Mouse (Mus musculus) kidney, embryonic 15.5 days (tissue): Measurements from ENCODE around the gene Vps26c. TPM values are rescaled to one million over a fixed set of nuclear protein-coding genes. Genes with fewer than 3 reads are reported as not detected.

Experiments
- ATAC-seq: fragments of 200-750 bp; cut with Nextera tagmentation; replicated peaks from 2 replicates; pipeline ENCODE4 v1.8.0; 2017; ENCODE audit warnings: moderate TSS enrichment; ENCODE audit not compliant: low FRiP score
- H3K27ac ChIP-seq: fragments of 300-500 bp; sonication (generic); 2 replicates; pipeline ENCODE4 v1.5.1; 2015; ENCODE audit warnings: mild to moderate bottlenecking, inconsistent platforms
- H3K27me3 ChIP-seq: fragments of 300-500 bp; sonication (generic); 2 replicates; pipeline ENCODE4 v1.6.1; 2015; ENCODE audit warnings: inconsistent platforms
- H3K36me3 ChIP-seq: fragments of 300-500 bp; sonication (generic); 2 replicates; pipeline ENCODE4 v1.6.1; 2015; ENCODE audit warnings: inconsistent platforms
- H3K4me1 ChIP-seq: fragments of 300-500 bp; sonication (generic); 2 replicates; pipeline ENCODE4 v1.6.1; 2015; ENCODE audit warnings: inconsistent platforms
- H3K4me2 ChIP-seq: fragments of 300-500 bp; sonication (generic); 2 replicates; pipeline ENCODE4 v1.6.1; 2015; ENCODE audit warnings: moderate library complexity, mild to moderate bottlenecking, inconsistent platforms
- H3K4me3 ChIP-seq: fragments of 300-500 bp; sonication (generic); replicated peaks from 2 replicates; pipeline ENCODE4 v1.5.1; 2015; ENCODE audit warnings: mild to moderate bottlenecking, inconsistent platforms
- H3K9ac ChIP-seq: fragments of 300-500 bp; sonication (generic); 2 replicates; pipeline ENCODE4 v1.6.1; 2015; ENCODE audit warnings: mild to moderate bottlenecking, inconsistent platforms
- H3K9me3 ChIP-seq: fragments of 300-500 bp; sonication (generic); replicated peaks from 2 replicates; pipeline ENCODE4 v1.6.1; 2016; ENCODE audit warnings: inconsistent platforms
- WGBS: fragments of 180-500 bp; shearing (Covaris S2); methylation state at CpG from one replicate; pipeline ENCODE4 v1.1.7; 2015; ENCODE audit warnings: mixed read lengths; 5-methylcytosine and 5-hydroxymethylcytosine counted together
- polyA plus RNA-seq: library from polyadenylated mRNA; unstranded; fragments of >200 nt; fragmentation: Nextera tagmentation; extraction: Ambion mirVana; gene quantifications from 2 replicates; pipeline ENCODE4 v1.2.1, GENCODE M21; 2015

The Vps26c gene
- polyA plus RNA-seq: 56.4 and 59.3 TPM in 2 replicates

- Histone ChIP-seq H3K27ac (peak within 1 kb of the TSS; percentile 97), H3K27me3 (no peaks in the 10 kb centered on the region), H3K4me1 (peaks cover 29% of the 10 kb centered on the region), H3K4me2 (peak within 1 kb of the TSS; percentile 67), H3K4me3 (peak within 1 kb of the TSS; percentile 81), H3K9me3 (no peaks in the 10 kb centered on the region), H3K36me3 (no peaks in the 10 kb centered on the region), H3K9ac (peak within 1 kb of the TSS; percentile 68)
- peak; percentile 92 for ATAC-seq
- WGBS: under 1% methylated on average over 85 of the region's 93 CpGs
These were observed at the start of gene Vps26c for GRCm38 (mm10) chr16:94526344-94527151. Vps26c (minus strand) TSS chr16:94526830.

GRCm38 (mm10) chr16:94575757-94576156 is 49.1 kb upstream of the Vps26c start:
- no peaks in the 10 kb centered on the region for H3K27me3 ChIP-seq
- peak overlapping the region; percentile 10; the same call in 1 of the 2 replicates for H3K27ac ChIP-seq
- peak; percentile 55 for ATAC-seq
- H3K4me3 ChIP-seq: no peak overlapping the region
- peaks cover 65% of the 10 kb centered on the region for H3K4me1 ChIP-seq
- no peak overlapping the region for H3K4me2 ChIP-seq
- WGBS: 40% methylated on average over 5 of the region's 5 CpGs
- H3K36me3 ChIP-seq: no peaks in the 10 kb centered on the region
- H3K9me3 ChIP-seq: no peaks in the 10 kb centered on the region
- H3K9ac ChIP-seq: no peak overlapping the region

GRCm38 (mm10) chr16:94574718-94575094 is 48.1 kb upstream of the Vps26c start:
- H3K27ac ChIP-seq: 0 out of 2 replicates have a peak overlapping the region, but pooled peaks have one; percentile 18
- no peak overlapping the region for H3K4me2 ChIP-seq
- no peak for ATAC-seq
- H3K4me1 ChIP-seq: peaks cover 58% of the 10 kb centered on the region
- H3K36me3 ChIP-seq: no peaks in the 10 kb centered on the region
- H3K9me3 ChIP-seq: no peaks in the 10 kb centered on the region
- no peaks in the 10 kb centered on the region for H3K27me3 ChIP-seq
- H3K4me3 ChIP-seq: no peak overlapping the region
- no peak overlapping the region for H3K9ac ChIP-seq

- Histone ChIP-seq H3K36me3 (no peaks in the 10 kb centered on the region), H3K4me3 (no peak overlapping the region), H3K4me1 (peaks cover 54% of the 10 kb centered on the region), H3K9ac (no peak overlapping the region), H3K9me3 (no peaks in the 10 kb centered on the region), H3K4me2 (no peak overlapping the region), H3K27me3 (no peaks in the 10 kb centered on the region), H3K27ac (0 out of 2 replicates have a peak overlapping the region, but pooled peaks have one; percentile 18)
- no peak for ATAC-seq
- WGBS: 83% methylated on average over 3 of the region's 3 CpGs
These were observed 47.5 kb upstream of the Vps26c start for GRCm38 (mm10) chr16:94574025-94574717.

GRCm38 (mm10) chr16:94572422-94572821 is 45.8 kb upstream of the Vps26c start:
- Histone ChIP-seq H3K36me3 (no peaks in the 10 kb centered on the region), H3K27me3 (no peaks in the 10 kb centered on the region), H3K4me1 (peaks cover 54% of the 10 kb centered on the region), H3K4me3 (0 out of 2 replicates have a peak overlapping the region, but pooled peaks have one; percentile 17), H3K4me2 (peak overlapping the region; percentile 47), H3K9me3 (no peaks in the 10 kb centered on the region), H3K27ac (no peak overlapping the region), H3K9ac (peak overlapping the region; percentile 23; the same call in 1 of the 2 replicates)
- WGBS: 37% methylated on average over 2 of the region's 2 CpGs
- no peak for ATAC-seq

- peak overlapping the region; percentile 100 for H3K9ac ChIP-seq
- H3K4me2 ChIP-seq: peak overlapping the region; percentile 70
- H3K4me1 ChIP-seq: peaks cover 49% of the 10 kb centered on the region
- no peaks in the 10 kb centered on the region for H3K36me3 ChIP-seq
- peak overlapping the region; percentile 100 for H3K27ac ChIP-seq
- 23% methylated on average over 10 of the region's 10 CpGs for WGBS
- H3K9me3 ChIP-seq: no peaks in the 10 kb centered on the region
- peak overlapping the region; percentile 95 for H3K4me3 ChIP-seq
- no peaks in the 10 kb centered on the region for H3K27me3 ChIP-seq
- ATAC-seq: no peak
These were observed 44.7 kb upstream of the Vps26c start for GRCm38 (mm10) chr16:94571111-94571993.

GRCm38 (mm10) chr16:94570361-94571041 is 43.9 kb upstream of the Vps26c start:
- no peaks in the 10 kb centered on the region for H3K9me3 ChIP-seq
- peak overlapping the region; percentile 100 for H3K27ac ChIP-seq
- H3K9ac ChIP-seq: peak overlapping the region; percentile 100
- H3K4me3 ChIP-seq: peak overlapping the region; percentile 95
- H3K36me3 ChIP-seq: no peaks in the 10 kb centered on the region
- no peaks in the 10 kb centered on the region for H3K27me3 ChIP-seq
- ATAC-seq: peak; percentile 31; the same call in 1 of the 2 replicates
- peak overlapping the region; percentile 70 for H3K4me2 ChIP-seq
- WGBS: under 1% methylated on average over 46 of the region's 88 CpGs
- H3K4me1 ChIP-seq: peaks cover 43% of the 10 kb centered on the region

- under 1% methylated on average over 103 of the region's 133 CpGs for WGBS
- ATAC-seq: peak; percentile 94
These were observed 42.9 kb upstream of the Vps26c start, which contains the start of gene Dyrk1a for GRCm38 (mm10) chr16:94569229-94570176. Dyrk1a (plus strand) TSS chr16:94570010.

GRCm38 (mm10) chr16:94568335-94569228 is 42.0 kb upstream of the Vps26c start:
- H3K4me3 ChIP-seq: peak overlapping the region; percentile 95
- WGBS: 2% methylated on average over 52 of the region's 53 CpGs
- peak overlapping the region; percentile 100 for H3K27ac ChIP-seq
- H3K4me1 ChIP-seq: peaks cover 28% of the 10 kb centered on the region
- H3K9ac ChIP-seq: peak overlapping the region; percentile 76
- ATAC-seq: peak; percentile 88
- peak overlapping the region; percentile 62 for H3K4me2 ChIP-seq
- no peaks in the 10 kb centered on the region for H3K9me3 ChIP-seq
- H3K27me3 ChIP-seq: no peaks in the 10 kb centered on the region
- no peaks in the 10 kb centered on the region for H3K36me3 ChIP-seq

More at GRCm38 (mm10) chr16:94569229-94570176, 42.9 kb upstream of the Vps26c start, which contains the start of gene Dyrk1a:
- Histone ChIP-seq H3K9ac (peak within 1 kb of the TSS; percentile 100), H3K9me3 (no peaks in the 10 kb centered on the region), H3K4me1 (peaks cover 36% of the 10 kb centered on the region), H3K4me2 (peak within 1 kb of the TSS; percentile 70), H3K4me3 (peak within 1 kb of the TSS; percentile 95), H3K27me3 (no peaks in the 10 kb centered on the region), H3K36me3 (no peaks in the 10 kb centered on the region), H3K27ac (peak within 1 kb of the TSS; percentile 100)
